Mouse (Mus musculus): ENCODE results near the gene Wfdc2. TPM values are rescaled to one million over a fixed set of nuclear protein-coding genes. Genes with fewer than 3 reads are reported as not detected.

The Wfdc2 gene
- 0.15 TPM for polyA plus RNA-seq (2021)

- CTCF ChIA-PET, result interaction anchor here (1.1 to 1.3 kb wide), 2 partner anchors 32 to 102 kb away, joined by 3 to 5 read pairs; partner anchors contain the start of gene Gm20458
Measured at GRCm38 (mm10) chr2:164562391-164563188, at the start of gene Wfdc2. Gene Wfdc2, plus strand, starts transcription at chr2:164562413.

GRCm38 (mm10) chr2:164513389-164513788, 48.8 kb upstream of the Wfdc2 start:
- peak; percentile 65 for DNase-seq (ENCODE audit: low read depth, low spot score)
- POLR2A ChIA-PET, result interaction anchor here (0.8 to 2.0 kb wide), 4 partner anchors 12 to 19 kb away, joined by 3 to 8 read pairs (median 4); partner anchors contain the start of gene Pigt
- CTCF ChIA-PET, result interaction anchor here (0.8 kb wide), 1 partner anchor 18 kb away, joined by 3 read pairs; no protein-coding TSS in a partner anchor
- ATAC-seq, result peak; percentile 12
- in situ Hi-C loops (cut with MboI; ENCODE audit: low pct_unique_long_range_greater_than_20kb), result no loop called here
- no peak for TF ChIP-seq CTCF (IDR thresholded peaks at IDR 0.05)
- H3K27me3 ChIP-seq, result no peaks in the 10 kb centered on the region

More at GRCm38 (mm10) chr2:164562391-164563188, at the start of gene Wfdc2:
- POLR2A ChIA-PET, result no interaction called here
- no peak for DNase-seq (ENCODE audit: low read depth, low spot score)
- ATAC-seq, result no peak
- no peak for TF ChIP-seq CTCF (IDR thresholded peaks at IDR 0.05)
- in situ Hi-C loops (cut with MboI; ENCODE audit: low pct_unique_long_range_greater_than_20kb), result no loop called here
- no peaks in the 10 kb centered on the region for H3K27me3 ChIP-seq

GRCm38 (mm10) chr2:164514916-164515315, 47.3 kb upstream of the Wfdc2 start:
- POLR2A ChIA-PET, result no interaction called here
- in situ Hi-C loops (cut with MboI; ENCODE audit: low pct_unique_long_range_greater_than_20kb), result loop anchor here (5.0 kb wide), 2 partner anchors 53 to 98 kb away; partner anchors contain the start of gene Gm20458
- H3K27me3 ChIP-seq, result no peaks in the 10 kb centered on the region
- CTCF ChIA-PET, result interaction anchor here (0.9 kb wide), 1 partner anchor 24 kb away, joined by 5 read pairs; no protein-coding TSS in a partner anchor
- ATAC-seq, result no peak
- no peak for TF ChIP-seq CTCF (IDR thresholded peaks at IDR 0.05)
- no peak for DNase-seq (ENCODE audit: low read depth, low spot score)

- no peaks in the 10 kb centered on the region for H3K27me3 ChIP-seq
- ChIA-PET CTCF (interaction anchor here (1.2 to 1.4 kb wide), 2 partner anchors 12 to 60 kb away, joined by 3 read pairs; no protein-coding TSS in a partner anchor), POLR2A (no interaction called here)
- DNase-seq (ENCODE audit: low read depth, low spot score), result no peak
- ATAC-seq, result no peak
- in situ Hi-C loops (cut with MboI; ENCODE audit: low pct_unique_long_range_greater_than_20kb), result loop anchor here (5.0 kb wide), 2 partner anchors 54 to 99 kb away; partner anchors contain the start of gene Gm20458
- TF ChIP-seq CTCF (IDR thresholded peaks at IDR 0.05), result no peak
Measured at GRCm38 (mm10) chr2:164515897-164516296, 46.3 kb upstream of the Wfdc2 start.

- no peak for TF ChIP-seq CTCF (IDR thresholded peaks at IDR 0.05)
- ChIA-PET CTCF (interaction anchor here (1.4 kb wide), 1 partner anchor 60 kb away, joined by 3 read pairs; no protein-coding TSS in a partner anchor), POLR2A (no interaction called here)
- in situ Hi-C loops (cut with MboI; ENCODE audit: low pct_unique_long_range_greater_than_20kb), result loop anchor here (5.0 kb wide), 2 partner anchors 54 to 99 kb away; partner anchors contain the start of gene Gm20458
- ATAC-seq (no peak), DNase-seq (ENCODE audit: low read depth, low spot score) (no peak)
- H3K27me3 ChIP-seq, result no peaks in the 10 kb centered on the region
Measured at GRCm38 (mm10) chr2:164516592-164516991, 45.6 kb upstream of the Wfdc2 start.

- in situ Hi-C loops (cut with MboI; ENCODE audit: low pct_unique_long_range_greater_than_20kb), result loop anchor here (5.0 kb wide), 2 partner anchors 55 to 100 kb away; partner anchors contain the start of gene Gm20458
- ChIA-PET CTCF (interaction anchor here (0.7 to 2.6 kb wide), 22 partner anchors 11 to 428 kb away, joined by 3 to 19 read pairs (median 4); partner anchors contain the start of genes Dbndd2, Gm20458 and Sys1), POLR2A (interaction anchor here (1.0 to 2.4 kb wide), 5 partner anchors 18 to 98 kb away, joined by 3 to 7 read pairs (median 4); partner anchors contain the start of gene Pigt)
- TF ChIP-seq CTCF (IDR thresholded peaks at IDR 0.05), result no peak
- ATAC-seq, result no peak
- no peak for DNase-seq (ENCODE audit: low read depth, low spot score)
- H3K27me3 ChIP-seq, result no peaks in the 10 kb centered on the region
Measured at GRCm38 (mm10) chr2:164517485-164518221, 44.6 kb upstream of the Wfdc2 start.

GRCm38 (mm10) chr2:164518266-164519170, 43.7 kb upstream of the Wfdc2 start:
- CTCF ChIA-PET, result interaction anchor here (0.7 to 2.6 kb wide), 23 partner anchors 12 to 429 kb away, joined by 3 to 19 read pairs (median 4); partner anchors contain the start of genes Dbndd2, Gm20458 and Sys1
- H3K27me3 ChIP-seq, result no peaks in the 10 kb centered on the region
- in situ Hi-C loops (cut with MboI; ENCODE audit: low pct_unique_long_range_greater_than_20kb), result loop anchor here (5.0 kb wide), 2 partner anchors 56 to 101 kb away; partner anchors contain the start of gene Gm20458
- DNase-seq (ENCODE audit: low read depth, low spot score), result no peak
- POLR2A ChIA-PET, result interaction anchor here (0.6 to 2.4 kb wide), 7 partner anchors 18 to 99 kb away, joined by 3 to 7 read pairs (median 4); partner anchors contain the start of genes Gm20458 and Pigt
- TF ChIP-seq CTCF (IDR thresholded peaks at IDR 0.05), result no peak
- ATAC-seq, result peak; percentile 77

- in situ Hi-C loops (cut with MboI; ENCODE audit: low pct_unique_long_range_greater_than_20kb), result loop anchor here (5.0 kb wide), 2 partner anchors 57 to 102 kb away; partner anchors contain the start of gene Gm20458
- no peaks in the 10 kb centered on the region for H3K27me3 ChIP-seq
- no peak for TF ChIP-seq CTCF (IDR thresholded peaks at IDR 0.05)
- no peak for ATAC-seq
- ChIA-PET CTCF (interaction anchor here (1.2 to 2.6 kb wide), 14 partner anchors 12 to 80 kb away, joined by 4 to 19 read pairs (median 6); partner anchors contain the start of genes Dbndd2, Gm20458 and Sys1), POLR2A (interaction anchor here (0.6 to 2.4 kb wide), 3 partner anchors 59 to 100 kb away, joined by 3 to 7 read pairs (median 4); partner anchors contain the start of gene Gm20458)
- no peak for DNase-seq (ENCODE audit: low read depth, low spot score)
Measured at GRCm38 (mm10) chr2:164519171-164519526, 43.1 kb upstream of the Wfdc2 start.

- in situ Hi-C loops (cut with MboI; ENCODE audit: low pct_unique_long_range_greater_than_20kb), result no loop called here
- ATAC-seq, result no peak
- H3K27me3 ChIP-seq, result no peaks in the 10 kb centered on the region
- POLR2A ChIA-PET, result no interaction called here
- CTCF ChIA-PET, result interaction anchor here (0.8 to 2.7 kb wide), 12 partner anchors 10 to 104 kb away, joined by 3 to 19 read pairs (median 5); partner anchors contain the start of gene Gm20458
- peak; percentile 77 for TF ChIP-seq CTCF (IDR thresholded peaks at IDR 0.05)
- no peak for DNase-seq (ENCODE audit: low read depth, low spot score)
Measured at GRCm38 (mm10) chr2:164520782-164521181, 41.4 kb upstream of the Wfdc2 start.
